Mouse (Mus musculus): ENCODE results near the gene Syn1.

Gene Syn1

GRCm38 (mm10) chrX:20920844-20921364 lies at the start of gene Syn1:
Gene Syn1, minus strand, starts transcription at chrX:20921004.
- DNase-seq: peak; percentile 79 to 81

- DNase-seq: peak; percentile 89 to 91
Measured at GRCm38 (mm10) chrX:20961477-20962378, 40.9 kb upstream of the Syn1 start, which contains the start of gene Uxt. Gene Uxt, minus strand, starts transcription at chrX:20962017.

GRCm38 (mm10) chrX:20950191-20950880 lies 29.5 kb upstream of the Syn1 start, which contains the start of gene Elk1:
Gene Elk1, minus strand, starts transcription at chrX:20950608.
- DNase-seq: peak; percentile 87 to 89

DNA sequence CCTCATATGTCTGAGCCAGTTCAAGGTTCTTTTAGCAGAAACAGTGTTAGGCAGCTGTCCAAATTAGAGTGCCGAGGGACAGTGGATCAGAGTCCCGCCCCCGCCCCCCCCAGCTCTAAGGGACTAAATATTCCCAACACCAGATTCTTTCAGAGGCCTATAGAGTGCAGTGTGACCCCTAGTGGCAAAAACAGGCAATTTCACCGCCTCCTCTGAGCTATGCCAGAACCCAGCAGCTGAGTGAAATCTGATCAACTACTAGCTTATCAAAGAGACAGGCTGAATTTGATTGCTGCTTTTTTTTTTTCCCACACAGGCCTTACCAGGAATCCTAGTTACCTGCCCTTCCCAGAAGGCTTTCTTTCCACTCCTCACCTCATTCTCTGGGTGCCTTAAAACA lies 25.3 kb upstream of the Syn1 start:
- peak; percentile 29 to 43 for DNase-seq

DNA sequence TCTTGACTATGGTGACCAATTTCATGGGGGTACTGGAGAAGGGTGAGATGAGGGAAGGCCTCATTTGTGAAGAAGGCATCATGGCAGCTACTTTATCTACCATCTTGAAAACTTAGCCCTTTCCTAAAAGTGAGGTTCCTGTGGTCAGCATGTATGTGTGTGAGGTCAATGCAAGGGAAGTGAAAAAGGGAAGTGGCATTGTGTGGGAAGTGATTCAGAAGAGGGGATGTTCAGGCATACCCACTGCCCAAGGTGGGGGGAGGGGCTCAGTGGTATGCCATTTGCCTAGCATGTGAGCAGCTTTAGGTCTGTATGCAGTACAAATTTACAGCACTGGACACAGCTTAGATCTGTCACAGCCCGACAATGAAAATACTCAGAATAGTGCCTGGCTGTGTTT lies 11.2 kb upstream of the Syn1 start:
- DNase-seq: peak; percentile 20 to 24

DNA sequence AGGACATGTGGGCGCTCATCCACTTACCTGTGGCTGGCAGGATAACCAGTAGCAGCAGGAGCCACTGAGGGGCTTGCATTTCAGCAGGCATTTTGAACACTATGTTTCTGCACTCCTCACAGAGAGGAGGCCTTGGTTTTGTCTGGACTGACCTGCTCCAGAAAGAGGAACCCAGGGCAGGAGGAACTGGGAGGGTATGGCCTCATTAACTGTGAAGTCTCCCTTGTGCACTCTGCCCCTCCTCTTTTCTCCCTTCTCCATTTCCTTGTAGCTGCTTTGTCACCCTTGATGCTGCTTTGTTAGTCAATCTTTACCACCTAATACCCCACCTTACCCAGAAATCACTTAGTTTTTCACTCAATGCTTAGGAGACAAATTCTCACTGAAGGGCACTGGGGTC lies 10.6 kb upstream of the Syn1 start, which contains the start of gene Cfp:
Gene Cfp (minus strand): TSS at position 192 of the 400 bp plus-strand sequence.
- peak; percentile 13 to 15 for DNase-seq

- no peak for DNase-seq
Measured at GRCm38 (mm10) chrX:20929859-20930258, 9.1 kb upstream of the Syn1 start.

GRCm38 (mm10) chrX:20924976-20925375 lies 4.2 kb upstream of the Syn1 start:
- no peak for DNase-seq

DNA sequence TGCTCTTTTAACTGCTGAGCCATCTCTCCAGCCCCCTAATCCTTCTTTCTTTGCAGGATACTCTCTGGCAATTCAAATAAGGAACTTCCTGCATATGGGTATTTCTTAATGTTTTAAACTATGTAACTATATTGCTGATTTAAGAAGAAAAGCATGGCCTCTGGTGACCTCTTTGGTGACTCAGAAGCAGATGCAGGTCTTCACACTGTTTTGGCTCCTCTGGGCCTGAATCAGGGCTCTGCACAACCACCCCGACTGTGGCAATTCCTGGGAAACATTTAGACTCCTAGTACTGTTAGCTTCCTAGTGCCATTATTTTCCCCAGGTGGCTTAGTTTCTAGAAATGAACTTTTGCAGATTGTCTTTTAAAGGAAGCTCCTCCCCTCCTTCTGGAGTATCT lies 2.7 kb upstream of the Syn1 start:
- no peak for DNase-seq

- DNase-seq: no peak
Measured at GRCm38 (mm10) chrX:20921366-20921765, 562 bp upstream of the Syn1 start.

- no peak for DNase-seq
Measured at GRCm38 (mm10) chrX:20920249-20920843, 458 bp downstream of the Syn1 start.

GRCm38 (mm10) chrX:20915075-20915474 lies 5.7 kb downstream of the Syn1 start:
- no peak for DNase-seq

- DNase-seq: no peak
Measured at GRCm38 (mm10) chrX:20913726-20914125, 7.1 kb downstream of the Syn1 start.

DNA sequence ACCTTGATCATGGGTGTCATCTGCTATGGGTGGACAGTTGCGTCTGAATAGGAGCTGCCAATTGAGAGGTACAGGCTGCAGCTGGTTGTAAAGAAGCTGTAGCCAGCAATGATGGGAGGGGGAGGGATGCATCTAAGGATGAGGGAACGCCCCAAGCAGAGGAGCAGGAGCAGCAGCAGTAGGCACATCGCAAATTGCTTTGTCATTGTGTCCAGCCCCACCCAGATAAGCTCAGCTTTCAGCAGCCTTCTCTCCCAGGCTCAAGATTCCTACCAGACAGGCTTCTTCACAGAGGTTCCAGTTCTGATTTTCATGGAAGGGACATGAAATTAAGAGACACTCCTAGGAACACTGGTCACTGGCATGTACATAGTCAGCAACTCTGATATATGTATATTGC lies 10.7 kb downstream of the Syn1 start:
- no peak for DNase-seq

DNA sequence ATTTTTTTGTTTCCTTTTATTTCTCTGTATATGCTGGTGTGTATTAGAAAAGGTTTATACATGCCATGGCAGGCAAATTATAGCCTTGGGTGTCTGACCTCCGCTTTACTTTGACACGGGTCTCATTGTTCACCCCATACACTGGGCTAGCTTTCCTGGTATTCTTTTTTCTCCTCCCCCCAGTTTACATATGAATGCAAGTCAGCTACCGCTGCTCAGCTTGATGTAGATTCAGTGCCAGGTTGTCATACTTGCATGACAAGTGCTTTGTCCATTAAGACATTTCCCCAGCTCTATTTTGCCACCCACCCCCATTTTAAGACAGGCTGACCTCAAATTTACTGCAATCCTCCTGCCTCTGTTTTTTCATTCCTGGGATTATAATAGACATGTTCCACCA lies 45.6 kb downstream of the Syn1 start:
- no peak for DNase-seq

DNA sequence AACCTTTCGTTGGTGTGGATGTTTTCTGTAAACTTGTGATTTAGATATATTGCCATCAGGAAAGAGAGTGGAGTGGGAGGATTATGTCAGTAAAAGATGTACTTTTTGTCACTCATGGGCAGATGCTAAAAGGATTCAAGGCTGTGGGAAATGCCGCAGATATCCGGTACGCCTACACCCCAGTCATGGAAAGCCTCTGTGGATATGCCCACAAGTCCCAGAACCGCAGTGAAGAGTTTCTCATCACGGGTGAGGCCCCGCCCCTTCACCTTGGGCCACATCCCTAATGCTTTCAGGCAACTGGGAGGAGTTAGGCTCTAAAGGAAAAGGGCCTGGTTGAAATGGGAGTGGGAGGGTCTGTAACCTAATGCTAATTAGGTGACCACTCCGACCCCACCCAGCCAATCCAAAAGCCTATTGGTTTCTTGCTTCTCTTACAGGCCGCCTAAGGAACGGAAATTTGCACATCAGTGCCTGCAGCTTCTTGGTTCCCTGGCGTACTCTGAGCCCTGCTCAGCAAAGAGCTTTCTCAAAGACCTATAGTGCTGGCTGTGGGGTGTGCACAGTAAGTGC lies 47.8 kb downstream of the Syn1 start:
- no peak for DNase-seq

- peak; percentile 20 to 27 for DNase-seq
Measured at GRCm38 (mm10) chrX:20869962-20870513, 50.8 kb downstream of the Syn1 start, which contains the start of gene Timp1. Gene Timp1, plus strand, starts transcription at chrX:20870166.

GRCm38 (mm10) chrX:20869203-20869602 lies 51.6 kb downstream of the Syn1 start:
- no peak for DNase-seq

DNA sequence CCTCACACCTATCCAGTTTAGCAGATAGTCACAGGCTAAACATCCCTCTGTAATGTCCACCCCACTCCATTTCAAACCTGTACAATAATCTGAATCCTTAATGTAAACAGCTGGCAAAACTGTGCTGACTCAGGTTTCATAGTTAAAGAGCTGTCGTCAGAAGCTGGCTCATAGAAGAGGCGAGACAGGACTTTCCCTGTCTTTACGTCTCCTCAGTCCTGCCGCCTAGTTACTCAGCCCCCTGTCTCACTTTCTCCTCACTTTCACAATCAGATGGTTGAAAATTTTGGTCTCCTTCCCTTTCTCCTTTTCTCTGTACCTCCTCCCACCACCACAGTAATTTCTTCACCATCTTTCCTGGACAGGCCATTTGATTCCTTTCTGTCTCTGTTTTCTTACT lies 52.7 kb downstream of the Syn1 start:
- no peak for DNase-seq

- no peak for DNase-seq
Measured at GRCm38 (mm10) chrX:20863161-20864101, 57.4 kb downstream of the Syn1 start.
